Mouse (Mus musculus): ENCODE measurements around the gene Acaca. TPM values are rescaled to one million over a fixed set of nuclear protein-coding genes. Genes with fewer than 3 reads are reported as not detected.

Gene Acaca
- polyA plus RNA-seq, 1 experiment from 2014 or later = 22.9 TPM

Other genes with a start within 250 kb of the Acaca start
- 21.6 and 23.9 TPM in 2 replicates for gene Ddx52, start 187.6 kb upstream of the Acaca start, polyA plus RNA-seq (2015; fragmentation: Nextera tagmentation; extraction: Ambion mirVana)
- gene Synrg, start 165.2 kb upstream of the Acaca start, polyA plus RNA-seq (2015; fragmentation: Nextera tagmentation; extraction: Ambion mirVana) = 18.3 and 19.6 TPM in 2 replicates
- gene Dusp14, start 60.4 kb upstream of the Acaca start, polyA plus RNA-seq (2015; fragmentation: Nextera tagmentation; extraction: Ambion mirVana) = 6.0 and 11.5 TPM in 2 replicates
- gene Tada2a, start 72 bp upstream of the Acaca start, polyA plus RNA-seq (2015; fragmentation: Nextera tagmentation; extraction: Ambion mirVana) = 27.1 and 28.4 TPM in 2 replicates
- 0.24 TPM in 1 of 2 replicates, not detected in the other for gene Gm11437, start 37.8 kb downstream of the Acaca start, polyA plus RNA-seq (2015; fragmentation: Nextera tagmentation; extraction: Ambion mirVana)

All from neural tube, embryonic 15.5 days (tissue).